Mouse (Mus musculus) effector memory CD4-positive, alpha-beta T cell, adult 7 months (primary cell): ENCODE data around the gene Cd48. TPM values are rescaled to one million over a fixed set of nuclear protein-coding genes. Genes with fewer than 3 reads are reported as not detected.

ENCODE experiments used
- polyA plus RNA-seq: library from polyadenylated mRNA; unstranded; fragments of 100-300 nt; shearing (Covaris generic); gene quantifications from one replicate; pipeline ENCODE4 v1.2.1, GENCODE M21; 2017

The Cd48 gene
- 158 TPM for polyA plus RNA-seq

DNA sequence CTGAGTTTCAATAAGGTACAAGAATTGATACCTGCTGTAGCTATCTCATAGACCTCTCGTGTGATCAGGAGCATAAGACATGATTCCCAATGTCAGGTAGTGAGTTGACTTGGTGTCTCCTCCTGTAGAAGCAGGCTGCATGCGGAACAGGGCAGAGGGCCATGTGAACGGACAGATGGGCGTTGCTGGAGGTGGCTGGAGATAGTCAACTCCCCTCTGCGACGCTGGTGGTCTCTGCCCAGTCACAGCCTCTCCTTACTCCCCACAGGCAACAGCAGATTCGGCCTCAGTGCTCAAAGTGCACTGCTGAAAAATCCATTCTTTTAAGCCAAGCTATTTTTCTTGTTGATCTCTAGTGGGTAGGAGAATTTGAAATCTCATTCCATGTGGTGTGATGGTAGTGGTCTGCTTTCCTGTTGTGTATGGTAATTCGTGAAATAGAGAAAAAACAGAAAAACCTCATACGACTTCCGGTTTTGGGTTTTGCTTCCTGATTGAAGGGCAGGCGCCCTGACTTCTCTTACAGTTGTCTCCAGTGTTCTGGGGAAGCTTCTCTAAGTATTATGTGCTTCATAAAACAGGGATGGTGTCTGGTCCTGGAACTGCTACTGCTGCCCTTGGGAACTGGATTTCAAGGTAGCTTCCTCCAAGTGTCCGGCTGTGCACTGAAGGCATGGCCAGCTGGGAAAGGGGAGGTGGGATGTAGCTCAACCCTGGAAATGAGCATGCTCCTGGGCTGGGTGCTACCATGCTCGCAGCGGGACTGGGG, at the start of gene Cd48:
TSS of gene Cd48 (plus strand) at position 479 of the 769 bp plus-strand sequence.

DNA sequence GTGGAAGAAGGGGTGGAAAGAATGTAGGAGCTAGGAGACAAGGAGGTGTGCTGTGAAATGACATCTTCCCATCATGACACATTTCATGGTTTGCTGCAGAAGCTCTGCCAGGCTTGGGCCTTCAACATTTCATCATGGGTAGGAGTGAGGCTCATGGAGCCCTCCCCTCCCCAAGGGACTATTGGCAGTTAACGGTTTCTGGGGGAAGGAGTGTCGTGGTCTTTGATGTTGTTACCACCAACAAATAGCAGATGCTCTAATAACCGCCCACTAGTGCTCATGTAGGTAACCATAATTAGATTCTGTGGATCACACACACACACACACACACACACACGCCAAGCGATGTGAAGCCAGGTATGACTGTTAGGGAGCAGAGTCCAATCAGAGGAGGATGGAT, 29.1 kb upstream of the Cd48 start, which contains the start of gene Slamf7:
TSS of gene Slamf7 (minus strand) at position 302 of the 400 bp plus-strand sequence.

Other genes with a start within 250 kb of the Cd48 start
- 0.56 TPM for gene F11r, start 244.5 kb upstream of the Cd48 start, polyA plus RNA-seq
- gene Alyref2, start 178.5 kb upstream of the Cd48 start, polyA plus RNA-seq, result 5.7 TPM
- not detected for gene Itln1, start 146.7 kb upstream of the Cd48 start, polyA plus RNA-seq
- gene Cd244a, start 122.8 kb upstream of the Cd48 start, polyA plus RNA-seq, result 0.65 TPM
- 118 TPM for gene Ly9, start 74.6 kb upstream of the Cd48 start, polyA plus RNA-seq
- gene Slamf7, start 29.0 kb upstream of the Cd48 start, polyA plus RNA-seq, result 73.3 TPM
- 84.2 TPM for gene Slamf1, start 85.1 kb downstream of the Cd48 start, polyA plus RNA-seq
- 109 TPM for gene Cd84, start 157.7 kb downstream of the Cd48 start, polyA plus RNA-seq
- gene Gm10521, start 213.7 kb downstream of the Cd48 start, polyA plus RNA-seq, result not detected
- gene Slamf6, start 235.5 kb downstream of the Cd48 start, polyA plus RNA-seq, result 328 TPM